Mouse (Mus musculus) c-Kit-positive CD71-positive TER-119-positive erythroid progenitor cells, embryonic 14.5 days (primary cell): ENCODE results near the gene Fiz1.
"Not testable (repeated sequence)": the region's sequence is repeated elsewhere in the genome, so short reads cannot be mapped to it uniquely, and the experiment has no call there.

ENCODE experiments used
- DNase-seq: peaks from one replicate; pipeline ENCODE4 v3.0.0-alpha.2; 2013; ENCODE audit warnings: low spot score

Fiz1 gene

GRCm38 (mm10) chr7:5037467-5037866, 23.0 kb upstream of the Fiz1 start:
- DNase-seq, result no peak

GRCm38 (mm10) chr7:5037026-5037425, 22.5 kb upstream of the Fiz1 start:
- DNase-seq, result no peak

- DNase-seq, result no peak
These were observed 21.6 kb upstream of the Fiz1 start for GRCm38 (mm10) chr7:5036136-5036535.

- DNase-seq, result no peak
These were observed 21.1 kb upstream of the Fiz1 start for GRCm38 (mm10) chr7:5035628-5036027.

- no peak for DNase-seq
These were observed 19.3 kb upstream of the Fiz1 start, which contains the start of gene 4632433K11Rik for GRCm38 (mm10) chr7:5033818-5034217. TSS of gene 4632433K11Rik (plus strand) at chr7:5034118.

- no peak for DNase-seq
These were observed 17.0 kb upstream of the Fiz1 start for GRCm38 (mm10) chr7:5031496-5031895.

GRCm38 (mm10) chr7:5030554-5031275, 16.2 kb upstream of the Fiz1 start:
- no peak for DNase-seq

- no peak for DNase-seq
These were observed 15.4 kb upstream of the Fiz1 start for GRCm38 (mm10) chr7:5029946-5030345.

- DNase-seq, result no peak
These were observed 15.0 kb upstream of the Fiz1 start for GRCm38 (mm10) chr7:5029543-5029942.

GRCm38 (mm10) chr7:5021197-5021596, 6.7 kb upstream of the Fiz1 start:
- no peak for DNase-seq

GRCm38 (mm10) chr7:5020685-5021084, 6.2 kb upstream of the Fiz1 start:
- DNase-seq, result no peak

- DNase-seq, result peak; percentile 97
These were observed 5.6 kb upstream of the Fiz1 start, which contains the start of the genes Zfp865 and Ccdc106 for GRCm38 (mm10) chr7:5020000-5020681. TSS of gene Zfp865 (plus strand) at chr7:5020376. TSS of gene Ccdc106 (plus strand) at chr7:5020553.

GRCm38 (mm10) chr7:5019576-5019975, 5.1 kb upstream of the Fiz1 start:
- DNase-seq, result not testable (repeated sequence)

- no peak for DNase-seq
These were observed 3.4 kb upstream of the Fiz1 start for GRCm38 (mm10) chr7:5017931-5018330.

- no peak for DNase-seq
These were observed 2.9 kb upstream of the Fiz1 start for GRCm38 (mm10) chr7:5017352-5017751.

- no peak for DNase-seq
These were observed 2.4 kb upstream of the Fiz1 start for GRCm38 (mm10) chr7:5016920-5017319.

GRCm38 (mm10) chr7:5016057-5016456, 1.6 kb upstream of the Fiz1 start:
- no peak for DNase-seq

GRCm38 (mm10) chr7:5015118-5016001, 863 bp upstream of the Fiz1 start, which contains the start of gene Gm44973:
TSS of gene Gm44973 (plus strand) at chr7:5015496.
- peak; percentile 93 for DNase-seq

- DNase-seq, result no peak
These were observed 1.6 kb downstream of the Fiz1 start for GRCm38 (mm10) chr7:5012681-5013513.

GRCm38 (mm10) chr7:5008229-5008628, 6.3 kb downstream of the Fiz1 start:
- no peak for DNase-seq

- DNase-seq, result not testable (repeated sequence)
These were observed 11.6 kb downstream of the Fiz1 start for GRCm38 (mm10) chr7:5002876-5003275.
